Mouse (Mus musculus) R1 (cell line): ENCODE data around the gene Hepacam2.
"Not testable (repeated sequence)": the region's sequence is repeated elsewhere in the genome, so short reads cannot be mapped to it uniquely, and the experiment has no call there.

Experiments used
- DNase-seq: peaks from one replicate; pipeline ENCODE4 v3.0.0-alpha.2; 2018; ENCODE audit warnings: low read depth, low spot score

Hepacam2 gene

GRCm38 (mm10) chr6:3463594-3463993 is 34.5 kb downstream of the Hepacam2 start:
- no peak for DNase-seq

- DNase-seq: no peak
Observed at GRCm38 (mm10) chr6:3463026-3463425, 35.1 kb downstream of the Hepacam2 start.

GRCm38 (mm10) chr6:3455944-3456536 is 42.1 kb downstream of the Hepacam2 start:
- DNase-seq: no peak

GRCm38 (mm10) chr6:3454421-3454820 is 43.7 kb downstream of the Hepacam2 start:
- DNase-seq: no peak

GRCm38 (mm10) chr6:3447404-3447803 is 50.7 kb downstream of the Hepacam2 start:
- DNase-seq: peak; percentile 85

GRCm38 (mm10) chr6:3443905-3444304 is 54.2 kb downstream of the Hepacam2 start:
- no peak for DNase-seq

- DNase-seq: no peak
Observed at GRCm38 (mm10) chr6:3436087-3436486, 62.0 kb downstream of the Hepacam2 start.

GRCm38 (mm10) chr6:3430976-3431375 is 67.1 kb downstream of the Hepacam2 start:
- peak; percentile 89 for DNase-seq

GRCm38 (mm10) chr6:3427047-3427446 is 71.1 kb downstream of the Hepacam2 start:
- no peak for DNase-seq

- DNase-seq: not testable (repeated sequence)
Observed at GRCm38 (mm10) chr6:3425333-3425732, 72.8 kb downstream of the Hepacam2 start.

GRCm38 (mm10) chr6:3424613-3425277 is 73.4 kb downstream of the Hepacam2 start:
- peak; percentile 89 for DNase-seq
